Mouse (Mus musculus) embryonic facial prominence, embryonic 11.5 days (tissue): ENCODE measurements at regions not wholly inside any gene's neighbourhood (a gene's known extent, or its start where the extent isn't known, plus 50 kb on each side); places are given as distances from the start of the nearest gene placed in this dataset.

ENCODE experiments used
- ATAC-seq: fragments of 200-750 bp; cut with Nextera tagmentation; replicated peaks from 2 replicates; pipeline ENCODE4 v1.8.0; 2017; ENCODE audit warnings: low read depth; ENCODE audit not compliant: insufficient number of reproducible peaks, low FRiP score, low TSS enrichment
- DNase-seq: peaks from one replicate; pipeline ENCODE4 v3.0.0-alpha.2; 2015; ENCODE audit warnings: low spot score
- H3K27ac ChIP-seq: fragments of 300-500 bp; sonication (generic); replicated peaks from 2 replicates; pipeline ENCODE4 v1.5.1; 2014; ENCODE audit warnings: mild to moderate bottlenecking, low read depth, low read length, control low read depth
- H3K27me3 ChIP-seq: fragments of 300-500 bp; sonication (generic); 2 replicates; pipeline ENCODE4 v1.6.1; 2014; ENCODE audit warnings: mild to moderate bottlenecking, low read length, moderate library complexity, mixed read lengths; ENCODE audit not compliant: control insufficient read depth, insufficient read depth
- H3K36me3 ChIP-seq: fragments of 300-500 bp; sonication (generic); replicated peaks from 2 replicates; pipeline ENCODE4 v1.6.1; 2014; ENCODE audit warnings: low read depth, mild to moderate bottlenecking, low read length, moderate library complexity, mixed read lengths; ENCODE audit not compliant: control insufficient read depth, insufficient read depth
- H3K4me1 ChIP-seq: fragments of 300-500 bp; sonication (generic); 2 replicates; pipeline ENCODE4 v1.6.1; 2014; ENCODE audit warnings: low read length, mixed read lengths; ENCODE audit not compliant: control insufficient read depth, insufficient read depth
- H3K4me2 ChIP-seq: fragments of 300-500 bp; sonication (generic); 2 replicates; pipeline ENCODE4 v1.6.1; 2014; ENCODE audit warnings: low read depth, mild to moderate bottlenecking, control low read depth, low read length, moderate library complexity
- H3K4me3 ChIP-seq: fragments of 300-500 bp; sonication (generic); 2 replicates; pipeline ENCODE4 v1.5.1; 2014; ENCODE audit warnings: low read depth, low read length, control low read depth
- H3K9ac ChIP-seq: fragments of 300-500 bp; sonication (generic); replicated peaks from 2 replicates; pipeline ENCODE4 v1.6.1; 2014; ENCODE audit warnings: mild to moderate bottlenecking, control low read depth, low read length
- H3K9me3 ChIP-seq: fragments of 300-500 bp; sonication (generic); replicated peaks from 2 replicates; pipeline ENCODE4 v1.6.1; 2016; ENCODE audit warnings: mild to moderate bottlenecking, low read length, inconsistent platforms, mixed read lengths; ENCODE audit not compliant: control insufficient read depth
- WGBS: fragments of 180-500 bp; shearing (Covaris S2); extraction: QIAGEN DNeasy Blood & Tissue Kit; methylation state at CpG from one replicate; pipeline ENCODE4 v1.1.7; 2014; 5-methylcytosine and 5-hydroxymethylcytosine counted together

DNA sequence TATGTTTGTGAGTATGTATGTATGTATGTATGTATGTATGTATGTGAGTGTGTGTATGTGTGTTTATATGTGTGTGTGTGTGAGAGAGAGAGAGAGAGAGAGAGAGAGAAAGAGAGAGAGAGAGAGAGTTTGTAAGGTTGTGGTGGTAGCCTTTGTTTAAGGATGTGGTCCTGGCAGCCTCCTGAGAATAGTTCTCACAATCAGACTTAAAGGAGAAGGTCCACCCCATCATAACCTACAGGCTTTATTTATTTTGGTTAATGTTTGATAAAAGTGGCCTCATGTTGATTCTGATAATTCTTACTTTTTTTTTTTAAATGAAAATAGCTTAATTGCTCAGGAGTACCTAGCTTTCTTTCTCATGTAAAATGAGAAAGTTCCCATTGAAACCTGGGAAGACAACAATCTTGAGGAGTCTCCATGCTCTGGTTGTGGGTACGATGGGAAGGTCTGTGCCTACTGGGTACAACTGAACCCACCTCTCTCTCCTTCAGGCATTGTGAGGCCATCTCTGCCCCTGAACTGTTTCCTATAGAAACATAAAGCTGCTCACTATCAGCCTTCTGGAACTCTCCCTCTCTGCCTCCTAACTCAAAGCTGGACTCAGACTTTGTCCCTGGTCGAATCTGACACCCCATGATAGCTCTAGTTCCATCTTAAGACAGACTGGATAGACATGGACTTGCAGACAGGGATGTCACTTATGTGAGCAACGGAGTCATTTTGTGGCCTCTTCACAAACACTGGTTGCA is 362.2 kb upstream of the Tmpo start:
- Histone ChIP-seq H3K27me3 (no peaks in the 10 kb centered on the region), H3K4me2 (no peak overlapping the region), H3K27ac (no peak overlapping the region), H3K9ac (no peak overlapping the region), H3K9me3 (no peaks in the 10 kb centered on the region), H3K4me1 (no peaks in the 10 kb centered on the region), H3K4me3 (no peak overlapping the region), H3K36me3 (no peaks in the 10 kb centered on the region)
- DNase-seq (no peak), ATAC-seq (no peak)
- 85% methylated on average over 3 of the region's 3 CpGs for WGBS

DNA sequence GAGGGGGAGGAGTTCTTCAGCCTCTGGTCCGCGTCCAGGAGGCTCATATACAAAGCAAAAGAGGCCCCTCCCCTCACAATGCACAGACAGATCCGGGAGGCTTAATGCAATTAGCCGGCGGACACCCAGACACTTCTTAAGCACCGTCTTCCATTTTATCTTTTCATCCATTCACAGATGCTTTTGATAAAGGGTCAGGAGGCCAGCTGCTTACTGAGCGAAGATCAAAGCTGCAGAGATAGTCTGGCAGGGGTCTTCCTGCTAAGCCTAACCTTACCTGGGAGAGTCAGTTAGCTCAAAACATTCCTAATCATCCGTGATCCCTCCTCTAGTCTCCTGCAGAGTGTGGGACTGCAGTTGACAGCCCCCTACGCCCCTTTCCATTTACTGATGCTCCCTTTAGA is 361.1 kb upstream of the Tmpo start:
- ATAC-seq, result no peak
- H3K9me3 ChIP-seq, result no peaks in the 10 kb centered on the region
- 4% methylated on average over 9 of the region's 9 CpGs for WGBS
- DNase-seq, result no peak
- H3K9ac ChIP-seq, result no peak overlapping the region
- H3K4me3 ChIP-seq, result no peak overlapping the region
- no peaks in the 10 kb centered on the region for H3K27me3 ChIP-seq
- H3K36me3 ChIP-seq, result no peaks in the 10 kb centered on the region
- H3K27ac ChIP-seq, result no peak overlapping the region
- no peaks in the 10 kb centered on the region for H3K4me1 ChIP-seq
- no peak overlapping the region for H3K4me2 ChIP-seq

DNA sequence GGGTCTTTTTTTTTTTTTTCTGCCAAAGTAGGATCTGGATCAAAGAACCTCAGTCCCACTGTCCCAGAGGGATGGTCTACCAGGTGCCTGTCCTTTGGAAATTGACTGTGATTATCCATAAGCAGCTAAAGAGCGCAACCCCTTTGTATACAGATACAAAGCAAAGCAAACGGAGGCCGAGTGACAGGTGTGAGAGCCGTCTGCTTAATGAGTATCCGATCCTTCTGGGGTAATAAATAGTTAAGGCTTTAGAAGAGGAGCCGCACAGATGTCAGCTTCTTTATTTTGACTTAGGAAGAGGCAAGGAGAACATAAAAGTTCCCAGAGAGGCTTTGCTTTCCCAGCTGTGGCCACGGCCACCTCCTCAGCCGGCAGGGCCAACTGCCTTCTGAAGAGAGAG is 356.1 kb upstream of the Tmpo start:
- Histone ChIP-seq H3K4me3 (no peak overlapping the region), H3K36me3 (no peaks in the 10 kb centered on the region), H3K9me3 (no peaks in the 10 kb centered on the region), H3K27me3 (no peaks in the 10 kb centered on the region), H3K4me2 (no peak overlapping the region), H3K9ac (no peak overlapping the region), H3K4me1 (no peaks in the 10 kb centered on the region), H3K27ac (no peak overlapping the region)
- 50% methylated on average over 8 of the region's 8 CpGs for WGBS
- DNase-seq (no peak), ATAC-seq (no peak)

DNA sequence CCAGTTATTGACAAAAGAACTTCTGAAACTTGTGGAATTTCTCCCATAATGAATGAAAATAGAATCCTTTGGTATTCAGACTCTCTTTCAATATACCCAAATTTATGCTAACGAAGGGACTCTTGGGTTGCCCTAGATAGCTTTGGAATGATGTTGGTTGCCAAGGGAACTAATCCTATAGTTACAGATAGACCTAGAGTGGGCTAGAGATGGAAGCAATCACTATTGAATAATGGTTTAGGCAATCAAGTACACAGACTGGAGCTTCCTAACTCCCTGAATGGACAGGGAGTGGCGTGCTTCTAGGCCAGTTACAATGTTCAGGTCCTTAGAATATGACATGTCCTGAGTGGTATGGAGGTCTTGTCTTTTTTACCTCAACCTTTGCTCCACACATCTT is 354.3 kb upstream of the Tmpo start:
- Histone ChIP-seq H3K27ac (no peak overlapping the region), H3K27me3 (no peaks in the 10 kb centered on the region), H3K4me2 (no peak overlapping the region), H3K9me3 (no peaks in the 10 kb centered on the region), H3K9ac (no peak overlapping the region), H3K4me1 (no peaks in the 10 kb centered on the region), H3K4me3 (no peak overlapping the region), H3K36me3 (no peaks in the 10 kb centered on the region)
- ATAC-seq (no peak), DNase-seq (no peak)
- 80% methylated on average over 2 of the region's 2 CpGs for WGBS

GRCm38 (mm10) chr10:91528305-91528704 is 347.2 kb upstream of the Tmpo start:
- DNase-seq (no peak), ATAC-seq (no peak)
- no peaks in the 10 kb centered on the region for H3K4me1 ChIP-seq
- 67% methylated on average over 2 of the region's 2 CpGs for WGBS
- H3K9me3 ChIP-seq, result no peaks in the 10 kb centered on the region
- H3K27me3 ChIP-seq, result no peaks in the 10 kb centered on the region
- H3K36me3 ChIP-seq, result no peaks in the 10 kb centered on the region
- H3K4me3 ChIP-seq, result no peak overlapping the region
- no peak overlapping the region for H3K9ac ChIP-seq
- no peak overlapping the region for H3K27ac ChIP-seq
- H3K4me2 ChIP-seq, result no peak overlapping the region

- Histone ChIP-seq H3K36me3 (no peaks in the 10 kb centered on the region), H3K9ac (no peak overlapping the region), H3K9me3 (no peaks in the 10 kb centered on the region), H3K4me1 (no peaks in the 10 kb centered on the region), H3K27ac (no peak overlapping the region), H3K27me3 (no peaks in the 10 kb centered on the region), H3K4me2 (no peak overlapping the region), H3K4me3 (no peak overlapping the region)
- 91% methylated on average over 2 of the region's 2 CpGs for WGBS
- ATAC-seq (no peak), DNase-seq (no peak)
Observed at GRCm38 (mm10) chr10:91521168-91521567, 340.1 kb upstream of the Tmpo start.

DNA sequence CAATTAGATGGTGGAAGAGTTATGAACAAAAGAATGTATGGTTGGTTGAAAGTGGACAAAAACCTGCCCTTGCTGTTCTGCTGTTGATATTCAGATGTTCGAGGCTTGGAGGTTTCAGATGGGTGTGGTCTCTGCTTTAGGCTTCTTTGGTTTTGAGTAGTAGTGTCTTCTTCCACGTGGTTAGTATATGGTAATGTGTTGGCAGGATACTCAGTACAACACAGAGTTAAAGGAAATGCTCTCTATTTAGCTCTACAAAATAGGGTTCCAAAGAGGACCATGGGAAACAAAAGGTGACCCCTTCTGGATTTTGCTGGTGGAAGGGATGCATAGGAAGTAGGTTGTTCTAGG is 333.9 kb upstream of the Tmpo start:
- no peak for DNase-seq
- Histone ChIP-seq H3K27ac (no peak overlapping the region), H3K36me3 (no peaks in the 10 kb centered on the region), H3K4me2 (no peak overlapping the region), H3K4me1 (no peaks in the 10 kb centered on the region), H3K27me3 (no peaks in the 10 kb centered on the region), H3K9me3 (no peaks in the 10 kb centered on the region), H3K4me3 (no peak overlapping the region), H3K9ac (no peak overlapping the region)
- ATAC-seq, result no peak
- WGBS, result 66% methylated on average over 2 of the region's 2 CpGs

DNA sequence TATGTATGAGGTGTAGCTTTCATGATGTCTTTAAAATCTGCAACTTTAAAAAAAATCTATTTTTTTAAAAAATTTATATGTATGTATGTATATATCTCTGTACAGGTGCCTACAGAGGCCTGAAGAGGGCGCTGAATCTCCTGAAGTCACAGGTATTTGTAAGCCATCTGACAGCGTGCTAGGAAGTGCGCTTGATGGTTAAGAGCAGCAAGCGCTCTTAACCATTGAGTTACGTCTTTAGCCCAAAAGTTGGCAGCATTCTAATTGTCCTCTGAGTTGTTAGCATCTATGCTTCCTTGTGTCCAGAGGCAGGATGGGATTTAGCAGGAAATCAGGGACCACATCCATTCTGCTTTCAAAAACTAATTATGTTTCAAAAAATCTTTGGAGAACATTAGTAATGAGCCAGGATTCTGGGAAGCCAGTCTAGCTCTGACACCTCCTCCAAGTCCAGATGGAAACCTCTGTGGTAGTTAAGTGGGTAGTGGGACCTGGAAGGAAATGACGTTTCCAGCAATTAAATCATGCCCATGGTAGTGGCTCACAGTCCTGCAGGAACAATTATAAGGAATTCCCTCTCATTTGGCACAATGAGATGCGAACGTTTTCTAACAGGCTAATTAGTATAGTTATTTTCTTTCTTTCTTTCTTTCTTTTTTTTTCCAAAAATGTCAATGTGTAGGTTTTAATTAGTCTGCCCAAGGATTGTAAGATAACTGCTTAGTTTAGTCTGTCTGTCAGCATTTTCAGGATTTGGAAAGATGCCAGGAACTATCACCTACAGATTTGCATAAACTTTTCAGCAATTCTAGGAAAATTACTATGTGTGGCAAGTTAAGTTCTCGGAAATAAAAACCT is 333.3 kb upstream of the Tmpo start:
- 83% methylated on average over 9 of the region's 9 CpGs for WGBS
- H3K36me3 ChIP-seq, result no peaks in the 10 kb centered on the region
- no peaks in the 10 kb centered on the region for H3K27me3 ChIP-seq
- H3K9ac ChIP-seq, result no peak overlapping the region
- no peak overlapping the region for H3K27ac ChIP-seq
- H3K4me3 ChIP-seq, result no peak overlapping the region
- ATAC-seq (no peak), DNase-seq (no peak)
- no peak overlapping the region for H3K4me2 ChIP-seq
- H3K9me3 ChIP-seq, result no peaks in the 10 kb centered on the region
- H3K4me1 ChIP-seq, result no peaks in the 10 kb centered on the region
